Mouse (Mus musculus) kidney, adult 2 months (tissue): Measurements from ENCODE around the gene Tbc1d17. TPM values are rescaled to one million over a fixed set of nuclear protein-coding genes. Genes with fewer than 3 reads are reported as not detected.

Experiments
- DNase-seq: peaks from one replicate; pipeline ENCODE4 v3.0.0; 2021
- H3K27ac ChIP-seq: fragments of 200-500 bp; 2 replicates; pipeline ENCODE4 v1.5.1; 2012; ENCODE audit warnings: low read depth, low read length, control low read depth, inconsistent platforms; ENCODE audit not compliant: insufficient read depth
- H3K27me3 ChIP-seq: fragments of 200-500 bp; replicated peaks from 2 replicates; pipeline ENCODE4 v1.6.1; 2012; ENCODE audit warnings: mild to moderate bottlenecking, moderate library complexity, low read length, inconsistent platforms; ENCODE audit not compliant: control insufficient read depth, insufficient read depth
- H3K36me3 ChIP-seq: fragments of 200-500 bp; 2 replicates; pipeline ENCODE4 v1.6.1; 2012; ENCODE audit warnings: mild to moderate bottlenecking, moderate library complexity, low read length, inconsistent platforms; ENCODE audit not compliant: control insufficient read depth, insufficient read depth
- H3K4me1 ChIP-seq: fragments of 200-500 bp; 2 replicates; pipeline ENCODE4 v1.6.1; 2011; ENCODE audit warnings: low read length; ENCODE audit not compliant: control insufficient read depth, insufficient read depth
- H3K4me3 ChIP-seq: fragments of 200-500 bp; 2 replicates; pipeline ENCODE4 v1.5.1; 2011; ENCODE audit warnings: mild to moderate bottlenecking, low read depth, low read length, control low read depth; ENCODE audit not compliant: insufficient read depth
- CTCF ChIP-seq: fragments of 200-500 bp; conservative IDR thresholded peaks from 2 replicates; pipeline ENCODE4 v1.5.1; 2011; ENCODE audit warnings: low read depth, mild to moderate bottlenecking, control low read depth, low read length, moderate library complexity, mixed read lengths; ENCODE audit not compliant: insufficient read depth, insufficient read length
- POLR2A ChIP-seq: fragments of 200-500 bp; IDR thresholded peaks from one replicate; pipeline ENCODE4 v1.6.1; 2011; ENCODE audit warnings: low read depth, low read length, control low read depth
- WGBS: fragments of 180-500 bp; shearing (Covaris S2); methylation state at CpG from one replicate; pipeline ENCODE4 v1.1.7; 2018; 5-methylcytosine and 5-hydroxymethylcytosine counted together
- polyA plus RNA-seq: library from polyadenylated mRNA; depleted of rRNA; stranded (reverse); fragments of >200 nt; gene quantifications from 2 replicates; pipeline ENCODE4 v1.2.3, GENCODE M21; 2012

Gene Tbc1d17
- polyA plus RNA-seq, 1 experiment: 100 TPM

DNA sequence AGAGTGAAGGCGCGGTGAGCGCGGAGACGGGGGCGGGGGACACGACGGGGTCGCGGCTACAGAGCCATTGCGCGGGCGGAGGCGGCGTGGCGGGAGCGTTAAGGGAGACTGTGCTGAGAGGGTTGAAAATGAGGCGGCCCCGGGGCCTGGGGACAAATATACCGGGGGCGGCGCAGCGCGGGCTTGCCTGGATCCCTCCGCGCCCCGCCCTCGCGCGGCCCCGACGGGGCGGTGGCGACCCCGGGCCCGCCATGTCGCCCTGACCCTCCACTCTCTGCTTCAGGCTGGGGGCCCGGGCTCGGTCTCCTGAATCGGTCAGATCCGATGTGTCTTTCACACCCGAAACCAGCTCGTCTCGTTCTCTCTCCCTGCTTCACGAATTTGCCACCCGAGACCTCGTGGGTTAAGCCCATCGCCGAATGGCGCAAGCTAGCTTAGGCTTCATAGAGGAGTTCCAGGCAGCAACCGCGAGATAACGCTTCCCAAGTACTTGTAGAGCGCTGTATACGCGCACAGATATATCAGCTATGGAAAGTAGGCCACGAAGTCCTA lies 32.3 kb downstream of the Tbc1d17 start, which contains the start of gene Atf5:
Atf5 (minus strand) TSS at position 189 of the 552 bp plus-strand sequence.
- under 1% methylated on average over 52 of the region's 57 CpGs for WGBS
- H3K4me1 ChIP-seq: peaks cover 20% of the 10 kb centered on the region

DNA sequence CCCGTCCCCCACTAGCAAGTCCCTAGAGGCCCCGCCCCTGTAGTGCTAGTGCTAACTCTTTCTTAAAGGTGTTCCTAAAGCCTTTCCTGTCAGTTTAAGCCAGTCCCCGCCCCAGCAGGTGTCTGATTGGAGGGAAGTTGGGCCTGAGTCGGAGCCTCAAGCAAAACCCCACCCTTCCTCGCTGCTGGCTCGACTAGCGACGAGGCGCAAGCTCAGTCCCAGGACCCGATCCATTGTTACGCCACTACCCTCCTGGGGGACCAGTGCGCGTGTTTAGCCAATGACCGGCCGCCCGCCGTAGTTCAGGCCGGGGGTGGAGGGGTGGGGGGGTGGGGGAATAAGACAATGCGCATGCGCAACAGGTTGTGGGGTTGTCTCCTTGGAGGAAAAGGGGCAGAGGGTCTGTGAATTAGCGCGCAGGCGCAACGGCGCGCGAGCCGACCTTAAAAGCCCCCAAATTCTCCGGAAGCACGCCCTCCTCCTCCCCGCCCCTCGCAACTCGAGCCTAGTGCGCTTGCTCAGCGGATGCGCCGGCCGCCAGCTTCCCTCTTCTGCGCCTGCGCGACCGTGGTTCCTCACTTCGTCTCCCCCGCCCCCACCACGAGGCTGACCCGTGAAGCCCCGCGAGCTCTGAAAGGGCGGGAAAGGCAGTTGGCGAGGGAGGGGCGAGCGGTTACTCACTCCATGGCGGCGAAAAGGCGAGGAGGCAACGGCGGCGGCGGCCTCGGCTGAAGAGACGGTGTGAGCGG lies 33.0 kb downstream of the Tbc1d17 start, which contains the start of the genes Nup62 and Il4i1:
Nup62 (plus strand) TSS at position 368 of the 749 bp plus-strand sequence.
Il4i1 (plus strand) TSS at position 667 of the 749 bp plus-strand sequence.
- Histone ChIP-seq H3K27ac (peak within 1 kb of the TSS; percentile 76), H3K4me3 (peak within 1 kb of the TSS; percentile 82), H3K27me3 (no peaks in the 10 kb centered on the region), H3K4me1 (peaks cover 20% of the 10 kb centered on the region), H3K36me3 (no peaks in the 10 kb centered on the region)
- 0 out of 2 replicates have a peak, but pooled peaks have one; percentile 3 for TF ChIP-seq CTCF
- no peak for TF ChIP-seq POLR2A
- DNase-seq: peak; percentile 99
- 1% methylated on average over 60 of the region's 62 CpGs for WGBS

More for the DNA sequence above, 32.3 kb downstream of the Tbc1d17 start, which contains the start of gene Atf5:
- TF ChIP-seq CTCF: no peak
- TF ChIP-seq POLR2A: no peak
- Histone ChIP-seq H3K4me3 (peak within 1 kb of the TSS; percentile 82), H3K27ac (peak within 1 kb of the TSS; percentile 76), H3K36me3 (no peaks in the 10 kb centered on the region), H3K27me3 (no peaks in the 10 kb centered on the region)
- DNase-seq: peak; percentile 51

DNA sequence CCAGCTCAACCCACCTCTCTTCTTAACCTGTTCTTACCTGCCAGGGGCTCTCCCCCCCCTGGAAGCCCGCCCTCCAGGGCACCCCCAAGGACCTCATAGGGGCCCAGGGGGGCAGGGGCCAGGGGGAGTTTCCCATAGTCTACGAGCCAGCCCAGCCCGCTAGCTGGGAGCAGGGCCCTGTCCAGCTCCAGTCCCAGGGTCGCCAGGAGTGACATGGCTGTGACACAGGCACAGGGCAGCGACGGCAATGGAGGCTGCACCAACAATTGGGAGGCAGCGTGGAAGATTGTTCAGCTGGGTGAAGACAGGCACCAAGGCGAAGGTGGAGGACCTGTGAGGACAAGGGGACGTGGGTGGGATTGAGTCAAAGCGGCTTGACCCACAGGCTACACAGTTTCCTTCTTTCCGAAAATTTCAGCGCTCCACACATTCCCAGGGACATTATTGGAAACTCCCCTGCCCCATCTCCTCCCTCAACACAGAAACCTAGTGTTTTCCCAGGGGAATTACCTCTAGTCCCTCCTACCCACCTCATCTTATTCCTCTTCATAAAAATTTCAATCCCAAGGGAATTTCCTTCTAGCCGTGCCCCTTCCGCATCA lies 33.8 kb downstream of the Tbc1d17 start:
- Histone ChIP-seq H3K36me3 (no peaks in the 10 kb centered on the region), H3K27ac (peak overlapping the region; percentile 24; the same call in 1 of the 2 replicates), H3K4me3 (peak overlapping the region; percentile 82), H3K27me3 (no peaks in the 10 kb centered on the region), H3K4me1 (peaks cover 18% of the 10 kb centered on the region)
- no peak for DNase-seq
- WGBS: 36% methylated on average over 14 of the region's 14 CpGs
- TF ChIP-seq CTCF (no peak), POLR2A (no peak)

DNA sequence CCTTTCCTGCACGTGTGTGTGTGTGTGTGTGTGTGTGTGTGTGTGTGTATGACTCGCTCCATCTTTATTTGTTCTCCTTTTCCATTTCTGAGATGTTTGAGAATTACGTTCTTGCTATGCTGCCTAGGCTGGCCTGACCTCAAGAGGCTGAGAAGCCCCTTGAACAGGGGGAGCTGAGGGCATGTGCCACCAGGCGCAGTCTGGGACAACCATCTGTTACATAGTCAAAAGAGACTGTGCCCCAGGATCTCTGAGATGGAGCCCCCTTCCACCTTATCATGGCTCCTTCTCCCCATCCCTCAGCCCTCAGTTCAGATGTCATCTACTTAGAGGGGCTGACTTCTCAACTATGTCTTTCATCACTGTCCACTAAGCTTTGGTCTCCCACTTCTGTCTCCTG lies 34.5 kb downstream of the Tbc1d17 start:
- H3K4me1 ChIP-seq: peaks cover 13% of the 10 kb centered on the region; the same call in 1 of the 2 replicates
- H3K4me3 ChIP-seq: no peak overlapping the region
- no peak for TF ChIP-seq POLR2A
- TF ChIP-seq CTCF: no peak
- H3K27me3 ChIP-seq: no peaks in the 10 kb centered on the region
- 88% methylated on average over 4 of the region's 4 CpGs for WGBS
- H3K36me3 ChIP-seq: no peaks in the 10 kb centered on the region
- no peak for DNase-seq
- H3K27ac ChIP-seq: no peak overlapping the region

DNA sequence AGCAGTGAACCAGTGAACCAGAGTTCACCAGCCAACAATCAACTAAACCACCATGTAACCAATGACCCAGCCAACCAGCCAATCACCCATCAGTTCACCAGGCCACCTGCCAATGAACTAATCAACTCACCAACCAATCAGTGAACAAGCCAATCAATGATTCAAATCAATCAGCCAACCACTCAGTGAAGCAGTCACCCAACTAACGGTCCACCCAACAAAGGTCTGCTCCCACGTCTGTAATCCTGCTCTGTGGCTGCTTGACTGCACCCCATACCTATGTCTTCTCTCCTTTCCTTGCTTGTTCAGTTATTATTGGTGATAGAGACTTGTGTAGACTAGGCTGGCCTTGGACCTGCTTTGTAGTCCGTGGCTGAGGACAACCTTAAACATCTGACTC lies 34.9 kb downstream of the Tbc1d17 start:
- H3K36me3 ChIP-seq: no peaks in the 10 kb centered on the region
- 90% methylated on average over 3 of the region's 3 CpGs for WGBS

DNA sequence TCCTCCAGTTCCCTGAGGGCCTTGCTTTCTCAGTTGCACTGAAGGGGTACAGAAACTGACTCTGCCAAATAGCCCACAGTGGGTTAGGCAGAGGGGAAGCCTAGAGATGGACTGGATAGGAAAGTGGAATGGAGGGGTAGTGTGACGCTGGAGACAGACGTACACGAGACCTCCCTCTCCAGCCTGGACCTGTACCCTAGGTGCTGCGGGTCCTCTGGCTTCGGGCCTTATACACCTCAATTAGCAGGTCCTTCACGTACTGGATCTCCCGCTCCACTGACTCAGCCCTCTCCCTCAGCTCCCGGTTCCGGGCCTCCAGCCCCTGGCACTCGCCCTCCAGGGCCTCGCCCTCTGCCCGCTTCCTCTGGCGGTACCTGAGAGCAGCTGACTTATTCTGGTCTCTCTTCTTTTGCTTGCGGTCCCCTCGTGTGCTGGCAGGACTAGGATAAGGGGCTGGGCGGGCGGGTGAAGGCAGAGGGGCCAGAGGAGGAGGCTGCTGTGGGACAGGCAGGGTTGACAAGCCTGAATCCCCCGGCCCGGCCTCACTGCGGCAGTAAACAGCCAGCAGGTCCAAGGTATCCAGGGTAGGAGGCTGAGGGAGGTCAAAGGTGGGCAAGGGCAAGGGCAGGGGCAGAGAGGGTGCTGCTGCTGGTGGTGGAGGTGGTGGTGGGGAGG lies 36.1 kb downstream of the Tbc1d17 start:
- peaks cover 10% of the 10 kb centered on the region; the same call in 1 of the 2 replicates for H3K4me1 ChIP-seq
- no peak for DNase-seq
- no peaks in the 10 kb centered on the region for H3K36me3 ChIP-seq
- WGBS: 88% methylated on average over 20 of the region's 20 CpGs
- H3K27ac ChIP-seq: no peak overlapping the region
- TF ChIP-seq CTCF (no peak), POLR2A (no peak)
- no peaks in the 10 kb centered on the region for H3K27me3 ChIP-seq
- H3K4me3 ChIP-seq: no peak overlapping the region

More for the DNA sequence above, 34.9 kb downstream of the Tbc1d17 start:
- DNase-seq: no peak
- H3K4me1 ChIP-seq: peaks cover 11% of the 10 kb centered on the region; the same call in 1 of the 2 replicates
- no peak overlapping the region for H3K27ac ChIP-seq
- no peak for TF ChIP-seq CTCF
- TF ChIP-seq POLR2A: no peak
- H3K27me3 ChIP-seq: no peaks in the 10 kb centered on the region
- no peak overlapping the region for H3K4me3 ChIP-seq
